Mouse (Mus musculus) CD4-positive, CD25-positive, alpha-beta regulatory T cell, adult 2 months (primary cell): Measurements from ENCODE around the gene Rab14.
A peak's percentile ranks its signal among the peaks of the same experiment; 100 is the strongest.

Experiments used
- DNase-seq: peaks from one replicate; pipeline ENCODE4 v3.0.0-alpha.2; 2012; ENCODE audit warnings: low read depth, low spot score

Gene Rab14

GRCm38 (mm10) chr2:35200898-35201668, at the start of gene Rab14:
TSS of gene Rab14 (minus strand) at chr2:35201120.
- peak; percentile 100 for DNase-seq

- DNase-seq: no peak
These were observed 46.8 kb upstream of the Rab14 start for GRCm38 (mm10) chr2:35247763-35248162.

- DNase-seq: no peak
These were observed 43.3 kb upstream of the Rab14 start for GRCm38 (mm10) chr2:35244241-35244640.

- no peak for DNase-seq
These were observed 34.1 kb upstream of the Rab14 start for GRCm38 (mm10) chr2:35235021-35235420.

- DNase-seq: no peak
These were observed 33.0 kb upstream of the Rab14 start for GRCm38 (mm10) chr2:35233898-35234297.

- peak; percentile 42 for DNase-seq
These were observed 31.9 kb upstream of the Rab14 start for GRCm38 (mm10) chr2:35232595-35233445.

GRCm38 (mm10) chr2:35231871-35232270, 31.0 kb upstream of the Rab14 start:
- DNase-seq: no peak

- no peak for DNase-seq
These were observed 29.3 kb upstream of the Rab14 start for GRCm38 (mm10) chr2:35230215-35230614.

- DNase-seq: no peak
These were observed 27.2 kb upstream of the Rab14 start for GRCm38 (mm10) chr2:35228145-35228544.

- no peak for DNase-seq
These were observed 23.4 kb upstream of the Rab14 start for GRCm38 (mm10) chr2:35224285-35224684.

- DNase-seq: no peak
These were observed 22.0 kb upstream of the Rab14 start for GRCm38 (mm10) chr2:35222822-35223391.

GRCm38 (mm10) chr2:35218736-35219135, 17.8 kb upstream of the Rab14 start:
- no peak for DNase-seq

GRCm38 (mm10) chr2:35216701-35217100, 15.8 kb upstream of the Rab14 start:
- no peak for DNase-seq

- DNase-seq: no peak
These were observed 14.4 kb upstream of the Rab14 start for GRCm38 (mm10) chr2:35215363-35215762.

GRCm38 (mm10) chr2:35214881-35215358, 14.0 kb upstream of the Rab14 start:
- peak; percentile 78 for DNase-seq

- DNase-seq: no peak
These were observed 12.5 kb upstream of the Rab14 start for GRCm38 (mm10) chr2:35213345-35213910.

GRCm38 (mm10) chr2:35211681-35212080, 10.8 kb upstream of the Rab14 start:
- DNase-seq: no peak

- DNase-seq: peak; percentile 61
These were observed 8.2 kb upstream of the Rab14 start for GRCm38 (mm10) chr2:35208931-35209665.

- no peak for DNase-seq
These were observed 7.1 kb upstream of the Rab14 start for GRCm38 (mm10) chr2:35208054-35208453.

GRCm38 (mm10) chr2:35206761-35207160, 5.8 kb upstream of the Rab14 start:
- DNase-seq: no peak

- no peak for DNase-seq
These were observed 2.8 kb upstream of the Rab14 start for GRCm38 (mm10) chr2:35203729-35204128.
